Mouse (Mus musculus) small intestine, adult 2 months (tissue): ENCODE results near the gene Sec13.

Source experiments
- CTCF ChIP-seq: fragments of 200-500 bp; IDR thresholded peaks from 2 replicates; pipeline ENCODE4 v1.5.1; 2012; ENCODE audit warnings: low read depth, mild to moderate bottlenecking, control low read depth, inconsistent platforms, low read length, moderate library complexity, mixed read lengths; ENCODE audit not compliant: insufficient replicate concordance, insufficient read length; ENCODE audit errors: extremely low read depth
- POLR2A ChIP-seq: fragments of 200-500 bp; IDR thresholded peaks from 2 replicates; pipeline ENCODE4 v1.6.1; 2012; ENCODE audit warnings: low read depth, mild to moderate bottlenecking, control low read depth, inconsistent platforms, low read length, moderate library complexity

GRCm38 (mm10) chr6:113749119-113749685 lies 8.7 kb upstream of the Sec13 start:
- no peak for TF ChIP-seq POLR2A
- no peak for TF ChIP-seq CTCF
